Mouse (Mus musculus): ENCODE results near the gene Fcamr. TPM values are rescaled to one million over a fixed set of nuclear protein-coding genes. Genes with fewer than 3 reads are reported as not detected.

Gene Fcamr
- polyA plus RNA-seq (2017; shearing (Covaris generic)), result not detected

- no peak for ATAC-seq
Measured at GRCm38 (mm10) chr1:130800602-130801001, at the start of gene Fcamr. TSS of gene Fcamr (plus strand) at chr1:130800902.

- no peak for ATAC-seq
Measured at GRCm38 (mm10) chr1:130759689-130760088, 41.0 kb upstream of the Fcamr start.

DNA sequence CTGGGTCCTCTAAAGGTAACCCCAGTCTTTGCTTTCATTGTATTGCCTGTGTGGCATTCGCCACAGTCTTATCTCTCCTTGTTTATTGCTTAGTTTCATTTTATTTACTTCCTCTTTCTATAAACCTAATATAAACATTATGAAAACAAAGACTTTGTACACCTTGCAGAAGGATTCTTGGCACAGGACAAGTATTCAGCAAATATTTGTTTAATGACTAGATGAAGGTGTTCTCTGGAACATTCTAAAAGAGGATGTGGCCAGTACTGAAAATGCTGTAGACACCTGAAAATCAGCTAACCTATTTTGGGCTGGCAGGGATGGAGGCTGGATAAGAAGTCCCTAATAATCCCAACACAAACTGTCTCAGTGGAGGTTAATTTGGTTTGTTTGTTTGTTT, 39.1 kb upstream of the Fcamr start:
- ATAC-seq, result no peak

GRCm38 (mm10) chr1:130762045-130762760, 38.5 kb upstream of the Fcamr start:
- ATAC-seq, result no peak

DNA sequence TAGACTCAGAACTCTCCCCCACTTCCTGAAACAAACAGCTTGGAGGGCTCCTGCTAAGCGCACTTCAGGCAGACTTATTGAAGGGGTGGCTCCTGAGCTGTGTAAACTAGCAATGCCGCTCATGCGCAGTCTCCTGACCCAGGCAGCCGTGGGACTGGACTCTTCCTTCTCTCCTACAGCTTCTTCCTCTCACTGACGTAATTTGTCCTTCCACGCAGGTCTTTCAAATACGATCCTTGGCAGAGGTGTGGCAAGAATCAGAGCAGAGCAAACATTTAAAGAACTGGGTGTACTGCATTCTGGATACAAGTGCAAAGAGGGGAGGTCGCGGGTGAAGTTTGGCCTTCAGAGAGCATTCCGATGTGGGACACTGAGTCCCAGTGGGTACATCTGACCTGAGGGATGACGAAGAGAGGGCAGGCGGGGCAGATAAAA, 36.7 kb upstream of the Fcamr start:
- ATAC-seq, result no peak

DNA sequence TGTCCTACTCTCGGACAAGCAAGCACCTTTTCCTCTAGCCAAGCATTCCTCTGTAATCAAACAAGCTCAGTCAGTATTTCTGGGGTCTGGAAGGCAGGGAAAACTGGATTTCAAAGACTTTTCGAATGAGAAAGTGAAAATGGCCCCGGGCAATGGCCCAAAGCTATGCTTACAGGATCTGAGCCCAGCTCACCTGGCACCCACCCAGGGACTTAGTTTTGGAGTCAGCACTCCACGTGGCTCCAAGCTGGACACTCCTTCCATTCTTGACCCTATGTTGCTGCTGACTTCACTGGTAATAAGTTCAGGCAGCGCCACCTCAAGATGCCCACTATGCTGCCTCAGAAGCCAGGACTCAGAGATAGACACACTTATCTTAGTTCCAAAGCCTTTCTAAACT, 33.6 kb upstream of the Fcamr start:
- ATAC-seq, result no peak

DNA sequence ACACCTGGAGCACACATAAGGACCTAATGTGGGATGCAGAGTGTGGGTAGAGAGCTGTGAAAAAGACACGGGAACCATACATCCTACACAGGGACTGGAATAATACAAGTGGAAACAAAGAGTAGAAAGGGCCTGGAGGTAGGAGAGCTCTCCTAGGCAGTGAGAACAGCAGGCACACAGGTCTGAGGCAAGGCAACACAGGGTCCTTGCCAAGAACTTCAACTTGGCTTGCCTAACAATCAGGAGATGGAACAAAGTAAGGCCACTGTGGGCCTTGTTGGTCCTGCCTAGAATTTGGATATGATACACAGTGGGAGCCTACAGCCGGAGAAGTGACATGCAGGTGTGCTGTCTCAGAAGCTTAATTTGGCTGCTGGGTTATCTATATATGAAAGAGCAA, 30.8 kb upstream of the Fcamr start:
- no peak for ATAC-seq

DNA sequence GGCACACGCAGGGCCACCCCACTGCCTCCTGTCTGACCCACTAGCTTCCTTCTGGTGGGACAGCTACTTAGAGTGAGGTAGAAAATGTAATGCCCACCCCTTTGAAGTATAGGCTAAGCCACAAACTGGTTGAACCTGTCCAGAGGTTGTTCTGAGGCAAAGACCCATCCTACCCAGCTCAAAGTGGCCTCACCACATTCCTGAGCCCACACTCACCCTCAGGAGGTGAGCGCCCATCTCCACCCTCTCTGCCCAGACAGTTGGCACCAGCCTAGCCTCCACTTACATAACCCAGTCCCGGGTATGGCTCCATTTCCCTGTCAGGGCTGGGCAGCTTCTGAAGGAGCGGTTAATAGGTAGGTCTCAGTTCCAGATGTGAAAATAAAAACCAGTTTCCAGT, 30.2 kb upstream of the Fcamr start:
- no peak for ATAC-seq

DNA sequence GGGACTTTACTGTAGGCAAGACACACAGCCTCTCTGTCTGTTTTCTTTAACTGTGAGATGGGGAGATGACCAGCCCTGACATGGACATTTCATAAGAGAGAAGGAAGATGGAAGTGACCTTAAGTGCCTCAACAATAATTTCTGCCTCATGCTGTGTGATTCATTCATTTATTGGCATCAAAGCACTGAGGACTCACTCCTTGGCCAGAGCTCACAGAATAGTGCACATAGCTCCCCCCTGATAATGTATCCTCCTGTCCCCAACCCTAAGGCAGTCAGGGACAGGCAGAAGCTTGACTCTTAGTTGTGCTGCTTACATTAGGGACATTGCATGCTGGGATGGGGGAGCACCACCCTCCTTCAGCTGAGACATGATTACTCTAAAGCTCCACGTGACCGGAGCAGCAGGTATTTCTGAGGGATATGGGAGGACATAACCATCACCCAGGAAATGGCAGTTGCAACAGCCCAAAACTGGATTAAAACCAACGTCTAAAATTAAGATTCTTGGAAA, 29.7 kb upstream of the Fcamr start:
- ATAC-seq, result no peak

DNA sequence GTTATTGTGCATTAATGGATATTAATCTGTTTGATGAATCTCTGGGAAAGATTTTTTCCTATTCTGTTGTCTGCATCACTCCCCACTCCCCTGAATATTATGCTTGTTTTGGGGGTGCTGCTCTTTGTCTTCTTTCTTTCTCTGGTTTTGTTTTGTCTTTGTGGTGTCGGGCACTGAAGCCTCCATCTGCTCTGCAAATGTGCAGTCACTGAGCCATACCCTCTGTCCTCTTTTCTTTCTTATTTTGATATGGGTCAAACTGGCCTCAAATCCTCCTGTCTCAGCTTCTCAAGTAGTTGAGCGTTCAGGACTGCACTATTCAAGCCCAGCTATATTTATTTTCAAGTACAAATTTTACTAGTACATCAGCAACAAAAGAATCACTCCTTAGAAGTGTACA, 25.5 kb upstream of the Fcamr start:
- ATAC-seq, result no peak

GRCm38 (mm10) chr1:130775691-130776331, 24.9 kb upstream of the Fcamr start:
- no peak for ATAC-seq

GRCm38 (mm10) chr1:130776645-130777044, 24.1 kb upstream of the Fcamr start:
- no peak for ATAC-seq

- ATAC-seq, result no peak
Measured at GRCm38 (mm10) chr1:130779867-130780266, 20.8 kb upstream of the Fcamr start.

DNA sequence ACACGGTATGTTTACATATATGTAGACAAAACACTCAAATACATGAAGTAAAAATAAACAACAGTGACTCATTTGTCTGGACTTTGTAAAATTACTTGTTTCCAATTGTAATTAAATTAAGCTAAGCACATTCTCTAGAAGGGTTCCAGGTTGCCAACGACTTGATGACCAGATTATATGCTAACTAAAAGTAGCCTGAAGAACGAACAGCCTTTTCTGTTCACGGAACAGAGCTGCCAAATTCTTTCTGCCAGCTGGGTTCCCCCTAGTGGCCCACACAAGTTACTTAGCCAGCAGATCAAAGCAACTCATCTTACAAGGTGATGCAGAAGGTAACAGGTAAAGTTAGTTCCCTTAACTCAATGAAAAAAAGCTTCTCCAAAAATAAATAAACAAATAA, 16.6 kb upstream of the Fcamr start:
- peak; percentile 36 for ATAC-seq

GRCm38 (mm10) chr1:130787001-130787400, 13.7 kb upstream of the Fcamr start:
- no peak for ATAC-seq

- ATAC-seq, result no peak
Measured at GRCm38 (mm10) chr1:130789512-130790451, 10.9 kb upstream of the Fcamr start.

DNA sequence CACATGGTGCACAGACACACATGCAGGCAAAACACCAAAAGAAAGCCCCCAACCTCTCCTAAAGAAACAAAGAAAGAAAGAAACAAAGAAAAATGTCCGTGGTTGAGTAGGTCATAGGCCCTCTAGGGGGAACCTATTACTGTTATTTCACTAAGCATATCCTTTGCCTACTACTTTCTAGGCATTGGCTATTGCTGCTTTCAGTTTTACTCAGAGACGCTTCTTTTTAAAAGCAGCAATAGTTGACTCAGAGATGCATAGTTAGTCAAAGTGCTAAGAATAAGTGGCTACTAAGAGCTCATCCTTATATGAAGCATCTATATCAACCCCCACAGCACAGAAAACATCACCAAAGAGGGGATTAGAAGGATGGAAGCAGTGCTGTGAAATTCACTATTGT, 5.4 kb upstream of the Fcamr start:
- ATAC-seq, result no peak

DNA sequence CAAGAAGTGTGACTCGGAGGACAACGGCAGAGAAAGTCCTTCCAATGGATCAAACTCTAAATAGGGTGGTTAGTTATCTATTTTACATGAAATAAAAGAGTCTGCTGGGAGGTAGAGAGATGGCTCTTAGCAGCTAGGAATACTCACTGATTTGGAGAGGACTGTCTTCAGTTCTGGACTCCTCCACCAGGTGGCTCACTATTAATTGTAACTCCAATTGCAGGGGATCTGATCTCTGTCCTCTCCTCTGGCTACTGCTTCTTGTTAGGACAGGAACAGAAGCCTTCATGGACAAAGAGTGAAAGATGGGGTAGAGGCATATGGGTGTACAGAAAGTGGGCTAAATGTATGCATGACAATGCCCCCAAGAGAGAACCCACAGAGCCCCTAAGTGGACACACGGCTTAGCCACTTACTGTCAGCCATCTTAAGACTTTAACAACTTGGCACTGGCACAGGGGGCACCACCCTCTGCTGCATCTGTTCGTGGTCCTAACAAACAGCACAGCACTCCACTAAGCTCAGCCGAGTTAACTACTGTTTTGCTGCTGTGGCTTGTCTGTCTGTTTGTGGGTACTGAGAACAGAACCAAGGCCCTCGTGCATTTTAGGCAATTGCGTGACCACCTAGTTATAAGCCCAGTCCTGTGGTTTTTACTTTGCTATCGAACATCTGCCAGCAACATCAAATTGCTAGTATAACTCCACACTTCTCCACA, 3.6 kb upstream of the Fcamr start:
- no peak for ATAC-seq

DNA sequence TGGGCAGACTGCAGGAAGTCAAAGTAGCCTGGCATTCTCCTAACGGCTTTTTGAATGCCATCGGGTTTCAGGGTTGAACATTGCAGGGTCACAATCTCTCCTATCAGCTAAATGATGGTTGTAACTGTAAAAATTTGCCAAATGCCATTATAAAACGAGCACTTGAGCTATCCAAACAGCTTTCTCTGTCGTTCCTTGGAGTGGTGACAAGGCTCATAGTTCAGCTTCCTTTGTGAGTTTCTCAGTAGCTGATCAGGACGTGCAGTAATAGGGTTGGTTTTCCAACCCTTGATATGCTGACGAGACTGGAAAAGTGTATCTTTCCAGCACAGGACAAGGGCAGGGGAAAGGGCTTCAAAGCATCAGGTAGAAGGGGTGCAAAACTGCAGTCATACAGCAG, 2.7 kb upstream of the Fcamr start:
- no peak for ATAC-seq

DNA sequence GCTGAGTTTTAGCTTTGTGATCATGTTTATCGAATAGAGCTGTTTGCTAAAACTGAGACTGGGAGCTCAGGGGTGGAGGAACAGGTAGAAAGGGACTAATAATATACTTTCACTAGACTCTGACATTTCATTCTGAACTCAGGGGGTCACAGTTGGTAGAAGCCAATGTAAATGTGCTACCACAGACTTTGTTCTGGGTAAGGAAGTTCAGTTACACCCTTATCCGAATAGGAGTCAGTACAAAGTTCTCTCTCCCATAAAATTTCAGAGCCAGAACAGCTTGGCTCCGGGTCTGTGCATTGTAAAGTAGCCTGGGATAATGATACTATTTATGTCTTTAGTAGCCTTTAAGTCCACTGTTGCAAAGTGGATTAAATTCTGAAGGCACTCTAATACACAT, 2.2 kb upstream of the Fcamr start:
- ATAC-seq, result no peak

GRCm38 (mm10) chr1:130799399-130799798, 1.3 kb upstream of the Fcamr start:
- no peak for ATAC-seq

- ATAC-seq, result no peak
Measured at GRCm38 (mm10) chr1:130801511-130801910, 809 bp downstream of the Fcamr start.
